Mouse (Mus musculus) limb, embryonic 14.5 days (tissue): ENCODE measurements around the gene Gm17545. TPM values are rescaled to one million over a fixed set of nuclear protein-coding genes. Genes with fewer than 3 reads are reported as not detected.

Experiments
- ATAC-seq: fragments of 200-750 bp; cut with Nextera tagmentation; 2 replicates; pipeline ENCODE4 v1.8.0; 2017; ENCODE audit warnings: low read depth, moderate number of reproducible peaks, moderate TSS enrichment; ENCODE audit not compliant: low FRiP score
- DNase-seq: peaks from one replicate; pipeline ENCODE4 v3.0.0-alpha.2; 2015; ENCODE audit warnings: low spot score
- H3K27ac ChIP-seq: fragments of 300-500 bp; sonication (generic); replicated peaks from 2 replicates; pipeline ENCODE4 v1.5.1; 2014; ENCODE audit warnings: low read depth, mild to moderate bottlenecking, low read length, moderate library complexity, mixed read lengths
- H3K27me3 ChIP-seq: fragments of 300-500 bp; sonication (generic); 2 replicates; pipeline ENCODE4 v1.6.1; 2014; ENCODE audit warnings: low read length, mixed read lengths; ENCODE audit not compliant: control insufficient read depth, insufficient read depth
- H3K36me3 ChIP-seq: fragments of 300-500 bp; sonication (generic); 2 replicates; pipeline ENCODE4 v1.6.1; 2014; ENCODE audit warnings: mild to moderate bottlenecking, low read length, moderate library complexity, mixed read lengths; ENCODE audit not compliant: control insufficient read depth, insufficient read depth
- H3K4me1 ChIP-seq: fragments of 300-500 bp; sonication (generic); 2 replicates; pipeline ENCODE4 v1.6.1; 2014; ENCODE audit warnings: antibody characterized with exemption, low read length, mixed read lengths; ENCODE audit not compliant: control insufficient read depth, insufficient read depth
- H3K4me2 ChIP-seq: fragments of 300-500 bp; sonication (generic); replicated peaks from 2 replicates; pipeline ENCODE4 v1.6.1; 2014; ENCODE audit warnings: low read depth, mild to moderate bottlenecking, low read length, moderate library complexity; ENCODE audit not compliant: severe bottlenecking
- H3K4me3 ChIP-seq: fragments of 300-500 bp; sonication (generic); replicated peaks from 2 replicates; pipeline ENCODE4 v1.5.1; 2014; ENCODE audit warnings: low read length
- H3K9ac ChIP-seq: fragments of 300-500 bp; sonication (generic); 2 replicates; pipeline ENCODE4 v1.6.1; 2014; ENCODE audit warnings: mild to moderate bottlenecking, low read depth, low read length, moderate library complexity; ENCODE audit not compliant: severe bottlenecking
- H3K9me3 ChIP-seq: fragments of 300-500 bp; sonication (generic); 2 replicates; pipeline ENCODE4 v1.6.1; 2016; ENCODE audit warnings: low read length; ENCODE audit not compliant: control insufficient read depth
- POLR2A ChIP-seq: fragments of 200-500 bp; IDR thresholded peaks from 2 replicates; pipeline ENCODE4 v1.8.0; 2012; ENCODE audit warnings: inconsistent platforms, mild to moderate bottlenecking, moderate library complexity, borderline replicate concordance; ENCODE audit not compliant: insufficient read depth, insufficient read length; ENCODE audit errors: extremely low read depth
- WGBS: fragments of 180-500 bp; shearing (Covaris S2); extraction: QIAGEN DNeasy Blood & Tissue Kit; methylation state at CpG from one replicate; pipeline ENCODE4 v1.1.7; 2014; 5-methylcytosine and 5-hydroxymethylcytosine counted together
- polyA plus RNA-seq, 2 experiments: library from polyadenylated mRNA; depleted of rRNA in 1 of 2; stranded (reverse) in 1 of 2; unstranded in 1 of 2; fragments of >200 nt; fragmentation: Nextera tagmentation in 1 of 2; extraction: Ambion mirVana in 1 of 2; gene quantifications; 2 replicates each; pipeline versions ENCODE4 v1.2.1 to v1.2.3; 2012 to 2014

Gene Gm17545
- polyA plus RNA-seq, 2 experiments: not detected

DNA sequence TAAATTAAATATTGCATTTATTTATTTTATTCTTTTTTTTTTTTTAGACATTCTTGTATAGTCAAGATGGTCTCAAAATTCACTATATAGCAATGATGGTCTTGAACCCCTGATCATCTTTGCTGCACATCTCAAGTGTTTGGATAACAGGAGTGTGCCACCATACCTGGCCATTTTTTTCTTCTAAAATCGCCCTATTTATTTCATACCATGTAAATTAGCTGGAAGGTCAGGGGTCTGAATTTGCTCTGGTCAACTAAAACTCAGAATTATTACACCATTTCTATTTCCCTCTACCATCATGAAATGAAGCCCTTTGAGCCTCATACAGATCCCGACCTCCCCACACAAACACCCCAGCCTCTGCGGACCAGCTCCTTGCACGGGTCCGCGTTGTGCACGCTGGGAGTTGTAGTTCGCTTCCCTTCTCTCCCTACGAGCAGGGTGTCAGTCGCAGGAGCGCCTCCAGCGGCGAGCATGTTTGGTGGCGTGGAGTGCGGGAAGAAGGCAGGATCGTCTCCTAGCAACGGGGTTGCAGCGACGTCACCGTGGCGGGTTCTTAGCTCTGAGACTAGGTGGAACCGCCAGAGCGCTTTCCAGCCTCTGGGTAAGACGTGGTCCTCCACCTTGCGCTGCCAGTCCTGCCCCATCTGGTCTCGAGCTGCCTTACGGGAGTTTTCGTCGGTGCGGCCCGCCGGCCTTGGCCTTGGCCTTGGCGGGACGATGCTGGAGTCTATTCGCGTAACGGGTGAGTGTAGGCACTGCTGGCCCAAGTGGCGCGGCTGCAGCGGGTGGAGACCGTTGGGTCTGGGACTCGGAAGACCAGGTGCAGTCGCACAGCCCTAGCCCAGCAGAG lies 42.9 kb upstream of the Gm17545 start, which contains the start of gene 9530077C05Rik:
9530077C05Rik (plus strand) TSS at position 512 of the 856 bp plus-strand sequence.
- WGBS: under 1% methylated on average over 43 of the region's 43 CpGs
- ATAC-seq (peak; percentile 99), DNase-seq (peak; percentile 97)
- Histone ChIP-seq H3K9ac (peak within 1 kb of the TSS; percentile 61), H3K27ac (0 out of 2 replicates have a peak within 1 kb of the TSS, but pooled peaks have one; percentile 19), H3K4me1 (no peaks in the 10 kb centered on the region), H3K4me3 (peak within 1 kb of the TSS; percentile 58), H3K4me2 (peak within 1 kb of the TSS; percentile 83), H3K36me3 (no peaks in the 10 kb centered on the region), H3K27me3 (no peaks in the 10 kb centered on the region), H3K9me3 (no peaks in the 10 kb centered on the region)
- 0 out of 2 replicates have a peak, but pooled peaks have one; percentile 28 for TF ChIP-seq POLR2A

GRCm38 (mm10) chr9:22416187-22416586 lies 37.9 kb upstream of the Gm17545 start:
- Histone ChIP-seq H3K27ac (no peak overlapping the region), H3K27me3 (no peaks in the 10 kb centered on the region), H3K4me3 (no peak overlapping the region), H3K4me1 (no peaks in the 10 kb centered on the region), H3K36me3 (no peaks in the 10 kb centered on the region), H3K9me3 (no peaks in the 10 kb centered on the region), H3K4me2 (no peak overlapping the region), H3K9ac (no peak overlapping the region)
- no peak for TF ChIP-seq POLR2A
- ATAC-seq: no peak
- WGBS: 72% methylated on average over 3 of the region's 3 CpGs
- DNase-seq: no peak

- WGBS: 47% methylated on average over 6 of the region's 6 CpGs
- H3K9ac ChIP-seq: no peak overlapping the region
- H3K36me3 ChIP-seq: no peaks in the 10 kb centered on the region
- no peak overlapping the region for H3K4me2 ChIP-seq
- TF ChIP-seq POLR2A: no peak
- H3K27ac ChIP-seq: no peak overlapping the region
- DNase-seq (no peak), ATAC-seq (no peak)
- H3K27me3 ChIP-seq: no peaks in the 10 kb centered on the region
- no peaks in the 10 kb centered on the region for H3K4me1 ChIP-seq
- no peak overlapping the region for H3K4me3 ChIP-seq
- no peaks in the 10 kb centered on the region for H3K9me3 ChIP-seq
Measured at GRCm38 (mm10) chr9:22417547-22417946, 36.5 kb upstream of the Gm17545 start.

- no peaks in the 10 kb centered on the region; the same call in 1 of the 2 replicates for H3K36me3 ChIP-seq
- no peak for DNase-seq
- 85% methylated on average over 3 of the region's 3 CpGs for WGBS
Measured at GRCm38 (mm10) chr9:22419877-22420276, 34.2 kb upstream of the Gm17545 start.

DNA sequence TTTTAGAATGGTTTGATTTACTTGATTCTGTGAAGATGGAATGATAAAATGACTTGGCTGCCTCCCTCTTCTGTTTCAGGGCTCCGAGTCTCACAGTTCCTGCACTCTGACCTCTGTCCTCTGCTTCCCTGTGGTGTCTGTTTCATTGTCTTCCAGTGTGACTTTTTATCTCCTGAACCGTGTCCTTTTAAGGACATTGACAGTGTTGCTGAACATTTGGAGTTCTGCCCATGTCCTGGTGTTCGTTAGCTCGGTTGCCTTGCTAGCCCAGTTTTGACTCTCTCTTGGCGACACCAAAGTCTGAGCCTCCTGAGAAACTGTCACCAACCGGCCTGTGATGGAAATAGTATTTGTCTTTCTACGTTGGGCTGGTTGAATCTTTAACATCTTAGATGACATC lies 33.6 kb upstream of the Gm17545 start:
- Histone ChIP-seq H3K4me1 (no peaks in the 10 kb centered on the region), H3K9me3 (no peaks in the 10 kb centered on the region), H3K4me2 (no peak overlapping the region), H3K36me3 (no peaks in the 10 kb centered on the region; the same call in 1 of the 2 replicates), H3K4me3 (no peak overlapping the region), H3K27ac (no peak overlapping the region), H3K9ac (no peak overlapping the region), H3K27me3 (no peaks in the 10 kb centered on the region)
- no peak for DNase-seq
- WGBS: 56% methylated on average over 7 of the region's 7 CpGs
- TF ChIP-seq POLR2A: no peak
- no peak for ATAC-seq

More at GRCm38 (mm10) chr9:22419877-22420276, 34.2 kb upstream of the Gm17545 start:
- no peak for ATAC-seq
- no peak for TF ChIP-seq POLR2A
- H3K9ac ChIP-seq: no peak overlapping the region
- H3K27ac ChIP-seq: no peak overlapping the region
- H3K27me3 ChIP-seq: no peaks in the 10 kb centered on the region
- H3K4me3 ChIP-seq: no peak overlapping the region
- H3K9me3 ChIP-seq: no peaks in the 10 kb centered on the region
- no peaks in the 10 kb centered on the region for H3K4me1 ChIP-seq
- H3K4me2 ChIP-seq: no peak overlapping the region
